Mouse (Mus musculus) liver, embryonic 13.5 days (tissue): ENCODE measurements around the gene Idh2. TPM values are rescaled to one million over a fixed set of nuclear protein-coding genes. Genes with fewer than 3 reads are reported as not detected.
"Not testable (repeated sequence)": the region's sequence is repeated elsewhere in the genome, so short reads cannot be mapped to it uniquely, and the experiment has no call there.

Experiments used
- ATAC-seq: fragments of 200-750 bp; cut with Nextera tagmentation; 2 replicates; pipeline ENCODE4 v1.8.0; 2017; ENCODE audit warnings: low read depth, mild to moderate bottlenecking, moderate number of reproducible peaks, moderate library complexity
- DNase-seq: peaks from one replicate; pipeline ENCODE4 v3.0.0; 2022
- H3K27ac ChIP-seq: fragments of 300-500 bp; sonication (generic); 2 replicates; pipeline ENCODE4 v1.5.1; 2015; ENCODE audit warnings: moderate library complexity, mild to moderate bottlenecking, inconsistent platforms
- H3K27me3 ChIP-seq: fragments of 300-500 bp; sonication (generic); 2 replicates; pipeline ENCODE4 v1.6.1; 2015; ENCODE audit warnings: mild to moderate bottlenecking, inconsistent platforms
- H3K36me3 ChIP-seq: fragments of 300-500 bp; sonication (generic); 2 replicates; pipeline ENCODE4 v1.6.1; 2015; ENCODE audit warnings: mild to moderate bottlenecking, inconsistent platforms
- H3K4me1 ChIP-seq: fragments of 300-500 bp; sonication (generic); replicated peaks from 2 replicates; pipeline ENCODE4 v1.6.1; 2015; ENCODE audit warnings: inconsistent platforms
- H3K4me2 ChIP-seq: fragments of 300-500 bp; sonication (generic); 2 replicates; pipeline ENCODE4 v1.6.1; 2015; ENCODE audit warnings: inconsistent platforms, mild to moderate bottlenecking, moderate library complexity
- H3K4me3 ChIP-seq: fragments of 300-500 bp; sonication (generic); replicated peaks from 2 replicates; pipeline ENCODE4 v1.5.1; 2015; ENCODE audit warnings: mild to moderate bottlenecking, inconsistent platforms
- H3K9ac ChIP-seq: fragments of 300-500 bp; sonication (generic); 2 replicates; pipeline ENCODE4 v1.6.1; 2015; ENCODE audit warnings: mild to moderate bottlenecking, inconsistent platforms
- H3K9me3 ChIP-seq: fragments of 300-500 bp; sonication (generic); replicated peaks from 2 replicates; pipeline ENCODE4 v1.6.1; 2016; ENCODE audit warnings: inconsistent platforms
- WGBS: fragments of 180-500 bp; shearing (Covaris S2); methylation state at CpG from one replicate; pipeline ENCODE4 v1.1.7; 2015; ENCODE audit not compliant: insufficient replicate concordance; 5-methylcytosine and 5-hydroxymethylcytosine counted together
- polyA plus RNA-seq: library from polyadenylated mRNA; unstranded; fragments of >200 nt; fragmentation: Nextera tagmentation; extraction: Ambion mirVana; gene quantifications from 2 replicates; pipeline ENCODE4 v1.2.1, GENCODE M21; 2015

The Idh2 gene
- polyA plus RNA-seq, 1 experiment from 2014 or later = 137 TPM

DNA sequence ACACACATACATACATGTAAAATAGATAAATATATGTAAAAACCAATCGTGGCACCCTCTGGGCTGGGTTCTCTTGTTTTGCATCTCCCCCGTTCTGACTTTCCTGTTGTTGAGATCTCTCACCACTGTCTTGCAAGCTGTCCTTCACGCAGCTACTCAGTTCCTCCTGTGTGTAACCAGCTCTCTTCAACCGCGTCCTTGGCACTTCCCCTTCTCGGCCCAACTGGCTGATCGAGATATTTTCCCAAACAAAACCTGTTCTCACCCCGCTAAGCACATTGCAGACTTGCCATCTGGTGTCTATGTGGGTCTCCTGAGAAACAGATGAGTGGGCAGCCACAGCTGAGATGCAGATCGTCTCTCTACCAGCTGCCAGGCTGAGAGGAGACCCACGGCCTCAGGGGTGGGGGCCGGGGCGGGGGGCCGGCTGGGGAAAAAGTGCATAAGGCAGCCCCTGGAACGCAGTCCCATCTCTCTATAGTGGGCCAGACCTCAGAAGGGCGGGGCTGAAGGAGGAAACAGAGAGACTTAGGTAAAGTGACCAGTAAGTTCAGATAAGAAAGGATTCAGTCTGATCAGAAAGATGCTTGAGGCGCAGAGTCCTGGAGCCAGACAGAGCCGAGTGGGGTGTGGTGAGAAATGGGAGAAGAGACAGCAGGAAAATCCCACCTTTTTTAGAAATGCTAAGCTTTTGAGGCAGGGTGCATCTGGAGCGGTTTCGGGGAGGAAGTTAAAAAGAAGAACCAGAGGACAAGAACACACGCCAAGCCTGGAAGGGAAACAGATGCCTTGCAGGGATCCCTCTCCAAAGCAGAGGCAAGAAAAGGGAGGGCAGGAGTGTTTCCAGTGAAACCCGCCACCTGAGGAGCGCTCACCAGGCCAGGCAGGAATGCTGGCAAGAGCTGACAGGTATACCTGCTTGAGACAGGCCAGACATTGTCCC, 28.4 kb upstream of the Idh2 start:
- Histone ChIP-seq H3K36me3 (no peaks in the 10 kb centered on the region), H3K4me3 (no peak overlapping the region), H3K9ac (peak overlapping the region; percentile 53), H3K27ac (peak overlapping the region; percentile 92), H3K27me3 (no peaks in the 10 kb centered on the region), H3K9me3 (no peaks in the 10 kb centered on the region), H3K4me1 (peaks cover 71% of the 10 kb centered on the region), H3K4me2 (peak overlapping the region; percentile 47)
- no peak for DNase-seq
- ATAC-seq = no peak
- 14% methylated on average over 22 of the region's 22 CpGs for WGBS

DNA sequence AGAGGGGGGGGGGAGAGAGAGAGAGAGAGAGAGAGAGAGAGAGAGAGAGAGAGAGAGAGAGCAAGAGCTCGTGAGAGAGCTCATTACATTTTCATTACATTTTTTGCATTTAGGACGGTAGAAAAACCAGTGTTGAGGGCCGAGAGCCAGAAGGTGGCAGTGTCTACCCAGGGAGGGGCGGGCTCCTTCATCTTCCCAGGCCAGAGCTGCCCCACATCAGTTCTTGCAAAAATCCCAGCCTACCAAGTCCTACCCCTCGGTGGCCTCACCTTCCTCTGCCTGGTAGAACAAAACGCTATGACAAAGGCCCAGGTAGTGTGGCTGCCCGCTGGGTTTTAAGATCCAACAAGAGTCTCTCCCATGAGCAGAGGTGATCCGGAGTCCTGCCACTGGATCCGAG, 25.6 kb upstream of the Idh2 start:
- ATAC-seq = peak; percentile 61
- peaks cover 5% of the 10 kb centered on the region for H3K9me3 ChIP-seq
- H3K4me3 ChIP-seq = no peak overlapping the region
- peaks cover 47% of the 10 kb centered on the region for H3K4me1 ChIP-seq
- 0 out of 2 replicates have a peak overlapping the region, but pooled peaks have one; percentile 13 for H3K27ac ChIP-seq
- no peak overlapping the region for H3K9ac ChIP-seq
- WGBS = 22% methylated on average over 9 of the region's 9 CpGs
- H3K27me3 ChIP-seq = no peaks in the 10 kb centered on the region
- peak; percentile 57 for DNase-seq
- H3K36me3 ChIP-seq = no peaks in the 10 kb centered on the region
- no peak overlapping the region for H3K4me2 ChIP-seq

DNA sequence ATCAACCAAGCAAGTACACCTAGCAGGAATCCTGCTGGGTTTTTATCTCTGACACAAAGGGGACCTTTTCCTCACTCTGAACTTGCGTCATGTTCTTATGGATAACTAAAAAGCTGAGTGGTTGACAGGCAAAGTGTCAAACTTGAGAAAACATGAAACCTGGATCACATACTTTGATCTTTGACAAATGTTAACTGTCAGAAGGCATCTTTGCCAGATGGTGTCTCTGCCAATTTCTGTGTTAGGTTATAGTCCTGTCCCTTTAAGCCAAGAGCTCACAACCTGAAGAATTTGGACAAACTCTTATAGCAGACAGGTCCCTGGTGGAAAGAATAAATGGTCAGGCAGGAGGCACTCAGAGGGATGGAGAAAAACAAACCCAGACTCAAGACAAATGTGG, 23.2 kb upstream of the Idh2 start:
- ATAC-seq (no peak), DNase-seq (no peak)
- no peak overlapping the region for H3K9ac ChIP-seq
- WGBS = 83% methylated on average over 1 of the region's 1 CpGs
- no peak overlapping the region for H3K4me3 ChIP-seq
- H3K36me3 ChIP-seq = no peaks in the 10 kb centered on the region
- no peaks in the 10 kb centered on the region for H3K27me3 ChIP-seq
- no peak overlapping the region for H3K4me2 ChIP-seq
- H3K4me1 ChIP-seq = peaks cover 36% of the 10 kb centered on the region
- no peak overlapping the region for H3K27ac ChIP-seq
- peaks cover 5% of the 10 kb centered on the region for H3K9me3 ChIP-seq

DNA sequence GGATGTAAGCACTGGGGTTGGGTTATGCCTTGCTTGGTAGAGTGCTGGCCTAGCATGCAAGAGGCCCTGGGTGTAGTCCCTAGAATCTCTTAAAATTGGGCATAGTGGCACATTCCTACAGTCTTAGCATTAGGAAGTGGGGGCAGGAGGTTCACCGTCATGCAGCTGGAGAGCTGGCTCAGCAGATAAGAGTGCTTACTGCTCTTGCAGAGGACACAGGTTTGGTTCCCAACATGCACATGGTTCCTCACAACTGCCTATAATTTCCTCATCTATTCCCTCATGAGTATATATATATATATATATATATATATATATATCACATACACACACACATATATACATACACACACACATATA, 20.0 kb upstream of the Idh2 start:
- H3K4me1 ChIP-seq = peaks cover 22% of the 10 kb centered on the region
- peaks cover 5% of the 10 kb centered on the region for H3K9me3 ChIP-seq
- no peaks in the 10 kb centered on the region for H3K27me3 ChIP-seq
- DNase-seq (no peak), ATAC-seq (peak; percentile 37; the same call in 1 of the 2 replicates)
- H3K4me3 ChIP-seq = no peak overlapping the region
- peak overlapping the region; percentile 57; the same call in 1 of the 2 replicates for H3K27ac ChIP-seq
- no peaks in the 10 kb centered on the region for H3K36me3 ChIP-seq
- no peak overlapping the region for H3K4me2 ChIP-seq
- WGBS = 14% methylated on average over 1 of the region's 1 CpGs
- H3K9ac ChIP-seq = no peak overlapping the region

DNA sequence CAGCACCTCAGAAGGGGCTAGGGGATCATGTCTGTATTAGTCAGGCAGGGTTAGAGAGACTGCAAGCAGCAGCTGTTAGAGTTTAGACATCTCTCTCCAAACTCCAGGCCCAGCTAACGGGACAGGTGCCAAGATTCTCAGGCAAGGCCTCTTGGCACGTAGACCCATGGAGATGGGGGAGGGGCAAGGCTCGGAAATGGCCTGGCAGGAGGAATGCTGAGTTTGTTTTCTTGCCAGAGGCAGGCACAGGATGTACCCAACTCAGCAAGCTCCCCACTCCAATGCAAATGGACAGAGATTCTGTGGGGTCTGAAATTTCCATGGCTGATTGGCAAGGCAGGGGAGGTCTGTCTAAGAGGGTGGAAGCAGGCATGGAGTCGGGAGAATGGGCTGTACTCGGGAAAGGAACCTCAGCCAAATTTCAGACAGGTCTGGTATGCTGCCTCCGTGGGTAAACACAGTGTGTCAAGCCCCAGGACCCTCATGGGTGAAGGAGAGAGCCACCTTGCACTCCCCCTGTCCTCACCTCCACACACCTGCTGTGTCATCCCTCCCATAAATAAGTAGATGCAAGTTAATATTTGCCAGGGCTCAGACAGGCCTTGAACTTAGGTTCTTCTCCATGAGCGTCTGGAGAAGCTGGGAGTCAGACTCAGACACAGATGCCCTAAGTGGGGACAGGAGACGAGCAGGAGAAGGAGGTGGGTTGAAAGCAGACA, 19.4 kb upstream of the Idh2 start:
- no peak overlapping the region for H3K4me2 ChIP-seq
- no peak for DNase-seq
- H3K9me3 ChIP-seq = peaks cover 5% of the 10 kb centered on the region
- WGBS = 55% methylated on average over 8 of the region's 8 CpGs
- H3K4me3 ChIP-seq = no peak overlapping the region
- H3K4me1 ChIP-seq = peaks cover 24% of the 10 kb centered on the region
- no peaks in the 10 kb centered on the region for H3K36me3 ChIP-seq
- peak overlapping the region; percentile 57 for H3K27ac ChIP-seq
- H3K27me3 ChIP-seq = no peaks in the 10 kb centered on the region
- no peak overlapping the region for H3K9ac ChIP-seq
- no peak for ATAC-seq

DNA sequence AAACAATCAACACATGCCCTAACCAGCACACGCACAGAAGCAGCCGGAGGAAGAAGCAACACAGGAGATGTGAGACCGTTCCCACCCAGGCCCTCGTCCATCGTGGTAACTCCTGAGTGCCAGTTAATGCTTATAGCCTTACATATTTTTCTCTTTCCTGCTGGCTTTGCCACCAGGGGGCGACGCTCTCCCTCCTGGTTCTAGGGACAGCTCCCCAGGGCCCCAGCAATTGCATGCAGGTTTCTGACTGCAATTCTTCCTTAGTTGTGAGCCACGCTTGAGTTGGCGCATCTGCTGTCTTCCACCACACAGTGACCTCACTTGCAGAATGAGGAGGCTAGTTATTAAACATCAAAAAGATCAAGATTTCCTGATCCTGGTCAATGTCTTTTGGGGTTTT, 17.3 kb upstream of the Idh2 start:
- Histone ChIP-seq H3K4me2 (no peak overlapping the region), H3K4me3 (no peak overlapping the region), H3K9ac (no peak overlapping the region), H3K27ac (no peak overlapping the region), H3K4me1 (peaks cover 31% of the 10 kb centered on the region), H3K27me3 (no peaks in the 10 kb centered on the region), H3K36me3 (no peaks in the 10 kb centered on the region), H3K9me3 (peaks cover 3% of the 10 kb centered on the region)
- no peak for ATAC-seq
- peak; percentile 55 for DNase-seq
- WGBS = 36% methylated on average over 9 of the region's 9 CpGs

DNA sequence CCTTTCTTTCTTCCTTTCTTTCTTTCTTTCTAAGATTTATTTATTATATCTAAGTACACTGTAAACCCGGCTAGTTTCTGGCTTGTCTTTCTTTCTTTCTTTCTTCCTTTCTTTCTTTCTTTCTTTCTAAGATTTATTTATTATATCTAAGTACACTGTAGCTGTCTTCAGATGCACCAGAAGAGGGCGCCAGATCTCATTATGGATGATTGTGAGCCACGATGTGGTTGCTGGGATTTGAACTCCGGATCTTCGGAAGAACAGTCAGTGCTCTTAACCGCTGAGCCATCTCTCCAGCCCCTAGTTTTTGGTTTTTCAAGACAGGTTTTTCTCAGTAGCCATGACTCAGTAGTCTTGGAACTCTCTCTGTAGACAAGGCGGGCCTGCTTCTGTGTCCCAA, 16.1 kb upstream of the Idh2 start:
- DNase-seq, H3K27ac ChIP-seq, H3K4me2 ChIP-seq, ATAC-seq, H3K36me3 ChIP-seq, H3K9ac ChIP-seq, H3K9me3 ChIP-seq, H3K4me3 ChIP-seq, H3K27me3 ChIP-seq: not testable (repeated sequence)
- peaks cover 35% of the 10 kb centered on the region for H3K4me1 ChIP-seq
- 49% methylated on average over 7 of the region's 7 CpGs for WGBS

DNA sequence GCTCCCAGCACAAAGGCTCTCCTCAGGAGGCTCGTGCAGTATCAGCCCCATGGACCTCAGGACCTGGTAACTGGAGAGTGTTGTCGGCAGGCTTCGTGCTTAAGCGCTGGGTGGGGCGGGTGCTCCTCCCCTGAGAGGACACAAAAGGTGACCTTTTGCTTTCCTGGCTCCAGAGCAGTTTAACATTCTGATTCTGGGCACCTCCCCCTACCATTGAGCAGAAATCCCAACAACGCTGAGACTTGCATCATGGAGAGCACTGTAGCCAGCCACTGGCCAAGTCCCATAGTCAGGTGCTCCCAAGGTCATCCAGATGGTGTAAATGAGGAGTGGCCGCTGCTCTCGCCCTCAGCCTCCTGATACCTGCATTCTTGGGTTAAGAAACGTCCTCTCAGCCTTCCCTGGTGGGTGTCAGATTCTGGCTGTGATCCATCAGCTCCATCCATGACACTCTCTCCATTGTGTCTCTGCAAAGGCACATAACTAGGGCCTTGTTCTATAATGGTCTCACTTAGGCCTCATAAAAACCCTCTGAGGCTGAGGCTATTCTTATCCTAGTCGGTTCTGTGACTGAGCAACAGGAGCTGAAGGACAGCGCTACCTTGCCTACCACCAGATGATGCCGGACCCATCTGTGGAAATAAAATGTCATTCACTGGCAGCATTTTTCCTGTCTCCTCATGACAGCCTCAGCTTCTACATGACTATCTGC, 15.3 kb upstream of the Idh2 start:
- Histone ChIP-seq H3K4me2 (no peak overlapping the region), H3K36me3 (no peaks in the 10 kb centered on the region), H3K9ac (no peak overlapping the region), H3K4me3 (no peak overlapping the region), H3K27me3 (no peaks in the 10 kb centered on the region), H3K4me1 (peaks cover 35% of the 10 kb centered on the region), H3K9me3 (no peaks in the 10 kb centered on the region), H3K27ac (no peak overlapping the region)
- 54% methylated on average over 12 of the region's 12 CpGs for WGBS
- no peak for DNase-seq
- ATAC-seq = peak; percentile 28; the same call in 1 of the 2 replicates

DNA sequence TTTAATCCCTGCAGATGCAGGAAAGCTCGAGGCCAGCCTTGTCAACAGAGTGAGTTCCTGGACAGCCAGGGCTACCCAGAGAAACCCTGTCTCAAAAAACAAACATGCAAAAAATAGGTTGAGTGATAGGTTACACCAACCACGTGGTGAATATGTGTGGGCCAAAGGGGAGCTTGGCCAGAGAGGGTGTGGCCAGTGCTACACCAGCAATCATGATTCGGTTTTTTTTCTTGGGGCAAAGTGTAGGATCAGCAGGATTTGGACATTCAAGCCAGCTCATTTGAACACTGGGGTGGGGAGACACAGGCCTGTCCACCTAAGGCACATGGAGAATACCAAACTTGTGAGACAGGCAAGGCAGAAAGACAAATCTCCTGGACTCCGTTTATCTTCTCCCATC, 14.1 kb upstream of the Idh2 start:
- peak; percentile 49 for ATAC-seq
- H3K4me3 ChIP-seq = no peak overlapping the region
- no peaks in the 10 kb centered on the region for H3K9me3 ChIP-seq
- H3K4me2 ChIP-seq = no peak overlapping the region
- no peaks in the 10 kb centered on the region for H3K27me3 ChIP-seq
- H3K4me1 ChIP-seq = peaks cover 26% of the 10 kb centered on the region
- 41% methylated on average over 4 of the region's 4 CpGs for WGBS
- no peak overlapping the region for H3K27ac ChIP-seq
- H3K36me3 ChIP-seq = no peaks in the 10 kb centered on the region
- H3K9ac ChIP-seq = no peak overlapping the region
- no peak for DNase-seq

DNA sequence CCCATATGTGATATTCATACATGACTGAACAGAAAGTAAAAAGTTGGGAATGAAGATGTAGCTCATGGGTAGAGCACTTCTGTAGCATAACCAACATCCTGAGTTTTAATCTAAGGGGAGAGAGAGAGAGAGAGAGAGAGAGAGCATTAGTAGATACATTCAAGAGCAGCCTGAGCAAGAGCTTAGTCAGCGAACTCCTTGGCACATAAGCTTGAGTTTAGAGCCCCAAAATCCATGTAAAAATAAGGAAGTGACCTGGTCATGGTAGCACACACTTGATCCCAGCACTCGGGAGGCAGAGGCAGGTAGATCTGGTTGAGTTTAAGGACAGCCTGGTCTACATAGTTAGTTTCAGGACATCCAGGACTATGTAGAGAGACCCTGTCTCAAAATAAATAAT, 8.5 kb upstream of the Idh2 start:
- H3K27me3 ChIP-seq = no peaks in the 10 kb centered on the region
- no peak for DNase-seq
- H3K4me1 ChIP-seq = peaks cover 23% of the 10 kb centered on the region
- H3K4me2 ChIP-seq = no peak overlapping the region
- WGBS = 66% methylated on average over 2 of the region's 2 CpGs
- H3K27ac ChIP-seq = no peak overlapping the region
- no peaks in the 10 kb centered on the region for H3K36me3 ChIP-seq
- H3K9ac ChIP-seq = no peak overlapping the region
- H3K9me3 ChIP-seq = no peaks in the 10 kb centered on the region
- no peak overlapping the region for H3K4me3 ChIP-seq
- ATAC-seq = no peak

DNA sequence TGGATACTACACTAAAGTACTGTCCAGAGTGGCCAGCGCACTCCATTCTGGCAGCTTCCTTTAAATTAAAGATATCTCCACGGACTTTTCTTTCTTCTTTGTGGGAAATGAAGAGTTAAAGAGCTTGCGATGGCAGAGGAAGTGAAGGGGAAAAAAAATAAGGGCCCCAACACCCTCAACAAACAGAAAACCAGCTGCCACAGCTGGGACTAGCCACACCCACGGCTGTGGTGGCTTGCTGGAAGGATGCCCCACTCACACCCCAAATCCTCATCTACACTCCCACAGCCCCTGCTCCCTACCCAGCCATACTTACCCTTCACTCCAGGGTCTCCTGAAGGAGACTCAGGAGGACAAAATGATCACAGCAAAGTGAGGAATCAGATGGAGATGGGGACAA, 7.9 kb upstream of the Idh2 start:
- no peak overlapping the region for H3K4me3 ChIP-seq
- no peaks in the 10 kb centered on the region for H3K36me3 ChIP-seq
- no peak overlapping the region for H3K9ac ChIP-seq
- no peak overlapping the region for H3K27ac ChIP-seq
- no peak for ATAC-seq
- H3K27me3 ChIP-seq = no peaks in the 10 kb centered on the region
- DNase-seq = no peak
- peaks cover 23% of the 10 kb centered on the region for H3K4me1 ChIP-seq
- no peaks in the 10 kb centered on the region for H3K9me3 ChIP-seq
- 29% methylated on average over 4 of the region's 4 CpGs for WGBS
- no peak overlapping the region for H3K4me2 ChIP-seq
